Mouse (Mus musculus): ENCODE data around the gene Fam193b.
"Not testable (repeated sequence)": the region's sequence is repeated elsewhere in the genome, so short reads cannot be mapped to it uniquely, and the experiment has no call there.

Gene Fam193b

GRCm38 (mm10) chr13:55571977-55572376, 1.1 kb upstream of the Fam193b start:
- DNase-seq (ENCODE audit: low read depth), result peak; percentile 27

- DNase-seq (ENCODE audit: low read depth), result peak; percentile 43
These were observed 490 bp downstream of the Fam193b start for GRCm38 (mm10) chr13:55570286-55570973.

GRCm38 (mm10) chr13:55569726-55570285, 1.1 kb downstream of the Fam193b start:
- peak; percentile 36 for DNase-seq (ENCODE audit: low read depth)

- DNase-seq (ENCODE audit: low read depth), result not testable (repeated sequence)
These were observed 2.4 kb downstream of the Fam193b start for GRCm38 (mm10) chr13:55568524-55568923.

GRCm38 (mm10) chr13:55567949-55568348, 3.0 kb downstream of the Fam193b start:
- no peak for DNase-seq (ENCODE audit: low read depth)

- no peak for DNase-seq (ENCODE audit: low read depth)
These were observed 3.9 kb downstream of the Fam193b start for GRCm38 (mm10) chr13:55567001-55567400.

- no peak for DNase-seq (ENCODE audit: low read depth)
These were observed 7.5 kb downstream of the Fam193b start for GRCm38 (mm10) chr13:55563266-55563879.

- no peak for DNase-seq (ENCODE audit: low read depth)
These were observed 13.4 kb downstream of the Fam193b start for GRCm38 (mm10) chr13:55557499-55557898.

GRCm38 (mm10) chr13:55555921-55556320, 15.0 kb downstream of the Fam193b start:
- no peak for DNase-seq (ENCODE audit: low read depth)

GRCm38 (mm10) chr13:55549061-55549460, 21.9 kb downstream of the Fam193b start:
- DNase-seq (ENCODE audit: low read depth), result no peak

GRCm38 (mm10) chr13:55548426-55548825, 22.5 kb downstream of the Fam193b start:
- no peak for DNase-seq (ENCODE audit: low read depth)

- no peak for DNase-seq (ENCODE audit: low read depth)
These were observed 23.0 kb downstream of the Fam193b start for GRCm38 (mm10) chr13:55547916-55548315.

- DNase-seq (ENCODE audit: low read depth), result no peak
These were observed 26.1 kb downstream of the Fam193b start for GRCm38 (mm10) chr13:55544792-55545191.

- no peak for DNase-seq (ENCODE audit: low read depth)
These were observed 27.5 kb downstream of the Fam193b start for GRCm38 (mm10) chr13:55543447-55543846.

GRCm38 (mm10) chr13:55542891-55543290, 28.0 kb downstream of the Fam193b start:
- no peak for DNase-seq (ENCODE audit: low read depth)

- no peak for DNase-seq (ENCODE audit: low read depth)
These were observed 30.0 kb downstream of the Fam193b start for GRCm38 (mm10) chr13:55540933-55541332.

GRCm38 (mm10) chr13:55536194-55537175, 34.4 kb downstream of the Fam193b start, which contains the start of gene Ddx41:
TSS of gene Ddx41 (minus strand) at chr13:55536658.
- peak; percentile 100 for DNase-seq (ENCODE audit: low read depth)

GRCm38 (mm10) chr13:55535796-55536193, 35.1 kb downstream of the Fam193b start:
- no peak for DNase-seq (ENCODE audit: low read depth)

- DNase-seq (ENCODE audit: low read depth), result no peak
These were observed 35.7 kb downstream of the Fam193b start for GRCm38 (mm10) chr13:55535191-55535590.

GRCm38 (mm10) chr13:55529198-55529915, 41.6 kb downstream of the Fam193b start, which contains the start of gene Dok3:
TSS of gene Dok3 (minus strand) at chr13:55529296.
- no peak for DNase-seq (ENCODE audit: low read depth)

Measured in induced T-regulatory cell, adult 2 months (primary cell).